In genomic region chr5:73157502-73157901, GRCm38 (mm10) we compare ENCODE assay signal across 11 mouse cellular contexts.
"Had no signal": no experiment of that assay in that cellular context is flagged by ENCODE, and none has a peak within 500 bp of the region (broad histone marks: within the 10 kb centered on the region; RNA-seq: fewer than 3 reads in every experiment).

No protein-coding gene starts in this region.

- H3K9ac ChIP-seq: intestine, embryonic 15.5 days; liver, embryonic 12.5 days; lung, embryonic 14.5 days; midbrain, embryonic 12.5 days had no signal

- H3K9me3 ChIP-seq: intestine, embryonic 15.5 days; liver, embryonic 12.5 days; midbrain, embryonic 12.5 days had no signal

- DNase-seq: kidney, adult 2 months; left cerebral cortex, postnatal 4 days; lung, embryonic 14.5 days; lung, postnatal 10 days; thymus, adult 18-20 months; thymus, postnatal 14 days had no signal

- H3K4me2 ChIP-seq: liver, embryonic 12.5 days; lung, embryonic 14.5 days; midbrain, embryonic 12.5 days had no signal

- H3K27ac ChIP-seq: kidney, postnatal 0 days; liver, embryonic 12.5 days; midbrain, embryonic 12.5 days had no signal

- H3K27me3 ChIP-seq: intestine, embryonic 15.5 days; liver, embryonic 12.5 days; midbrain, embryonic 12.5 days had no signal

- H3K4me3 ChIP-seq: intestine, embryonic 15.5 days; liver, embryonic 12.5 days; midbrain, embryonic 12.5 days had no signal

- ATAC-seq: liver, embryonic 12.5 days; midbrain, embryonic 16.5 days had no signal

- H3K36me3 ChIP-seq: intestine, embryonic 15.5 days; midbrain, embryonic 12.5 days had no signal
